Mouse (Mus musculus) spleen, embryonic (tissue): ENCODE data around the gene Eci3.
"Not testable (repeated sequence)": the region's sequence is repeated elsewhere in the genome, so short reads cannot be mapped to it uniquely, and the experiment has no call there.

ENCODE experiments used
- CTCF ChIA-PET: fragments of 350-600 bp; sonication (Branson Sonifier 250); formaldehyde crosslinking; loops from one replicate; lab custom pipeline; 2022; lab: Charles Lee

Eci3 gene

DNA sequence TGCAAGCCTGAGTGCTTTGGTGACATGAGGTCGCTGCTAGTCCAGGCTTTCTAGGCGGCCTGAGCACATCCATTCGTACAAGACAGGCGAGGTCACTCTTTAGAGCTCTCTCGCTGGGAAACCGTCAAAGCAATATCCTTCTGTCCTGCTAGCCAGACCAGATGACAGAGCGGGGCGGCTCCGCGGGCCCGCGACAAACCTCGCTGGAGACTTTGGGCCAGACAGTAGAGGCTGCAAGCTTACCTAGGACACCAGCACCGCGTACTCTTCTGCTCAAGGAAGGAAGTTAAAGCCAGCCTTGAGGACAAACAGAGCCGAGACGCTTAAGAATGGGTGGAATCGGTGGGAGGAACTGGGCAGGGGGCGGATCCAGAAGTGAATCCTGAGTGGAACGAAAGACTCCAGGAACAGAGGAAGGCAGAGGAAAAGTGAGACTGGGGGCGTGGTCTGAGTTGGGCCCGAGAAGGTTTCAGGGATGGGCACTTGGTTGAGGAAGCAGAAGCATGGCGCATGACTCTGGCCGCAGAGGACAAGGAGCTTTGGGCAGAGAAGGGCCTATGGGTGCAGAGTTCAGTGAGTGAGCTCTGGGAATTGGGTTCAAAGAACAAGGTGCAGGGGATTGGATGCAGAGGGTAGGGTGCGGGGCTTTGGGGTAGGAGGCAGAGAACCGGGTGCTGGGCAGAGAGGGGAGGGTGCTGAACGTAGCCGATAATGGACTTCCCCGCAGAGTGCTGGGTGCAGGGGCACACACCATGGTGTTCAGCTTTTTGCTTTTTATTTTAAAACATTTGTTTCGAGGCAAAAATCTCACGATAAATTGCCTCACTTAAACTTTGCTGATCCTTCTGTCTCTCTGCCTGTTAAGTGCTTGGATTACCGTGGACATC is at the start of gene Eci3:
Gene Eci3, minus strand, starts transcription at position 300 of the 887 bp plus-strand sequence.
- CTCF ChIA-PET: no interaction called here

DNA sequence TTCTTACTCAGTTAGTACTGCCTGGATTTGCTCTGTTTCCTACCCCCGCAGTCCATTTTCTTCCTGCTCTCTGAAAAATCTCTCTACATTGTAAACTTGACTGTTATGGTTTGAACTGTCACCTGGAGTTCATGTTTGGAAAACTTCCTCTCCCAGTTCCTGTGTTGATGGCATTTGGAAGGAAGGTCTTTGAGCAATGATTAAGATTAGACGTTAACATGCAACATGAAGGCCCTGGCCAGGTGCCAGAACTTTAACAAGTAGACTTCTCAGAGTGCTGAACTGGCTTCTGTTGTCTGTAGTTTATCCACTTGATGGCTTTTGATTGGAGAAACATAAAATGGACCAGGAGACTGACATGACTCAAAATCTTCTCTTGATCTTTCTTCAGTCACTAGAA is 32.3 kb upstream of the Eci3 start:
- CTCF ChIA-PET: no interaction called here

DNA sequence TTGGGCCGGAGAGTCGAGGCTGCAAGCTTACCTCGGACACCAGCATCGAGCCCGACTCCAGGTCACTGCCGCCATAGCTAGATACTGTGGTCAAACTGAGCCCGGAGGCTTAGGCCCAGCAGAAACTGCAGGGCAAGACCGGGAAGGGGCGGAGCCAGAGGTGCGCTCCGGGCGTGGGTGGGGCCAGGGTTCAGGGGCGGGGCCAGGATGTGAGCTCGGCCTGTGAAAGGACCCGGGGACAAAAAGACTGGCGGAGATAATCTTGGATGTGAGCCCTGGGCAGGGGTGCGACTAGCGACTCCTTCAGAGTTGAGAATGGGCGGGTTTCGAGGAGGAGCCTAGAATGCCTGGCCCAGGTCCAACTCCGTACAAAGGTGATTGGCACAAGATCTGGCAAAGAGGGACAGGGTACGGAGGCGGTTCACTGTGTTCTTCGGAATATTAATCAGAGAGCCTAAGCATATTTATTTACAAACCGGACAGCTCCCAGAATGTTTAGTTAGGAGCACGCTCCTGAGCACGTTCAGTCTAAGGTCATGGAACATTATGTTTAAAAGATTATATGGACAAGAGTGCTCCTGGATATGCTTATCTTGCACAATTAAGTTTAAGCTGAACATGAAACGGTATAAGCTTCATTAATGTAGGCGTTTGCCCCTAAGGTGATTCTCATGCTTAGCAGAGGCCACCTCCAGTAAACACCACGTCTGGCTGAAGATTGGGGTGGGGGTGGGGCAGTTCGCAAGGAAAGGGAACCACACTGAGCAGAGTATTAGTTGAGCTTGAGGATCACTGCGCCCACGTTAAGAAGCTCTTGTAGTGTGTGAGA is 30.6 kb upstream of the Eci3 start:
- CTCF ChIA-PET: no interaction called here

DNA sequence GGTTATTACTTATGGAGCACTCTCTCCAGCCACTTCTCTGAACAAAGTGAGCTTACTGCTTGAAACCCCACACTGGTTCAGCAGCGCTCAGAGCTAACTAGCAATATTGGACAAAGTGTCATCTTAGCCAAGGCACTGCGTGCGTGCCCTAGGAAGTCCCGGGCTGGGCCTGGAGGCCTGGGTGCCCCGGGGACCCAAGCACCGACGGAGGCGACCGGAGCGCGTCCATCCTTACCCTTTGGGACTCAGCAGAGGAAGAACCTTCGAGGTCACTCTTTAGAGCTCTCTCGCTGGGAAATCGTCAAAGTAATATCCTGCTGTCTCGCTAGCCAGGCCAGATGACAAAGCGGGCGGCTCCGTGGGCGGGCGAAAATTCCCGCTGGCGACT is 30.0 kb upstream of the Eci3 start:
- CTCF ChIA-PET: no interaction called here

DNA sequence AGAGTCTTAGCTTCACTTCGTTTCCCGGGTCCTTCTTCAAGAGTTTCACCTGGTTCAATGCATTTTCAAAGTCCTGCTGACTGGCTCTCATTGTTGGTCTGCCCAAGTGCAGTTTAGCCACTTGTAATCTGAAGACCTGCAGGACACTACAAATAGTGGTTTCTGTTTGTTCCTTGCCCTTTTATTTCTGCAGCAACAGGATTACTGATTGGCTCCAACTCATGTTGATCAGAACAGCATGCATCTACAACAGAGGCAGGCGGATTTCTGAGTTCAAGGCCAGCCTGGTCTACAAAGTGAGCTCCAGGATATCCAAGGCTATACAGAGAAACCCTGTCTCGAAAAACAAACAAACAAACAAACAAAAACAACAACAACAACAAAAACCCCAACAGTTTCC is 29.5 kb upstream of the Eci3 start:
- CTCF ChIA-PET: no interaction called here

DNA sequence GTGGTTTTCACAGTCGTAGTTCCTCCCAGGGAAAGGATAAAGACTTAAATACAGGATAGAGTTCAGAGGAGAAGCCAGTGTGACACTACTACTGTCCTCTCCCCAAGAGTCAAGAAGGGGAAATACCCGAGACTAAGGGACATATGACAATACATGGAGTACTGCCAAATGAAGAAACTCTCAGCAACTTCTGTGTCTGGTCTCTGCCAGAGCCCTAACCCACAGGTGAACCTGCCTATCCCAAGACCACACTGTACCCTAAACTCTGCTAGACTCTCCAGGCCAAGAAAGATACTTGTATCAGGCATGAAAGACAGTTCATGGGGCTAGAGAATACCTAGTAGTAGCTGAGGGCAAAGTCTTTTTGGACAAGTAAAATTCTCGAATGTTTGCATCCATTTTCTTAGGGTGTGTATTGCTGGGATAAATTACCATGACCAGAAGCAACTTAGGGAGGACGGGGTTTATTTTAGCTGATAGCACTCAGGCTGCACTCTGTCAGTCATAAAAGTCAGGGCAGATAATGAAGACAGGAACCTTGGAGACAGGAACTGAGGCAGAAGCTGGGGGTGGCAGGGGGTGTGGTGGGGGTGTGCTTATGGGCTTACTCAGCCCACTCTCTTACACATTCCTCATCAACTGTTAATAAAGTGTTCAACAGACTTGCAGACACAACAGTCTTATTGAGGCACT is 28.1 kb upstream of the Eci3 start:
- CTCF ChIA-PET: no interaction called here

DNA sequence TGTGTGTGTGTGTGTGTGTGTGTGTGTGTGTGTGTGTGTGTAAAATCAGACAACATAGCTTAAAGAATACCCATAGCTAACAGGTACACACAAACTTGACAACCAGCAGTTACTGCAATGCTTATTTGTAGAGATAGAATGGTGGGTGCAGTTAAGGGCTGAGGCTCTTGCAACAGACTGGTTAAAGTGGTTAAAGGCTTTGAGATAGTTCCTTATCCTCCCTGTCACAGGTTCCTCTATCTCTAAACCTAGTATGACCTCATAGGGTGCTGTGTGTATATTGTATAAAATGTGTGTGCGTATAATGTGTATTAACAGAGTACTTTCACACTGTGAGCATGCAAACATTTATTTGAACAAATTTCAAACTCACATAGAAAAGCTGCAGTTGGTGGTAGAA is 19.9 kb upstream of the Eci3 start:
- CTCF ChIA-PET: not testable (repeated sequence)

DNA sequence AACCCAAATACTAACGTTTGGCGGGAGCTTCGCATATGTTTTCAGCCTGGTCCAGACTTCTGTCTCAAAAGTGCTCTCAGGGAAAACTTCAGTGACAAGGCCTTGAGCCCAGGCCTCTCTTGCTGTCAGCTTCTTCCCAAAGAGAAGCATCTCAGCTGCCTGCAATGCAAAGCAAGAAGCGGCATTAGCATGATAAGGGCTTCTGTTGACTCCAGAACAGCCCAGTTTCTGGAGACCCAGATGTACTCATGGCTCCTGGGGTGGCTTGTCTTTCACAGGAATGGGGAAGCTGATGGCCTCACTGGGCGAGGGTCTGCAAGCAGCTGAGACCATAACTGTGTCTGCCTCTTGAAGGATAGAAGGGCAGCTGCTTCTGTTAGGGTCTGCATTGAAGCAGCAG is 15.0 kb upstream of the Eci3 start:
- CTCF ChIA-PET: not testable (repeated sequence)

DNA sequence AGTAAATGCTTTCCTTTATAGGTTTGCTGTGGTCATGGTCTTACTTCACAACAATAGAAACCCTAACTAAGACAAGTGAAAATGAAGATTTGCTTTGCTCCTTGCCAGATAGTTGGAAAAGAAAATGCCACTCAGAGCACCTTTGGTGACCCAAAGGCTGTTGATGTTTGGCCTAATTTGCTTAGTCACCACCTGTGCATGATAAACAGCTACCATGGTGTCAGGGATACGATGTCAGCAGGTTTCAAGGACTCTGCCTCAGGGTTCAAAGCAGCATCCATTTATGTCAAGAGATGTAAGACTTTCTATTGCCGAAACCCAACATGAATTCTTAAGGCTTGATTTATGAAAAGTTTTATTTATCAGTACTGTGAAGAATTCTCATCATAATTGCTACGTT is 13.8 kb upstream of the Eci3 start:
- CTCF ChIA-PET: no interaction called here

DNA sequence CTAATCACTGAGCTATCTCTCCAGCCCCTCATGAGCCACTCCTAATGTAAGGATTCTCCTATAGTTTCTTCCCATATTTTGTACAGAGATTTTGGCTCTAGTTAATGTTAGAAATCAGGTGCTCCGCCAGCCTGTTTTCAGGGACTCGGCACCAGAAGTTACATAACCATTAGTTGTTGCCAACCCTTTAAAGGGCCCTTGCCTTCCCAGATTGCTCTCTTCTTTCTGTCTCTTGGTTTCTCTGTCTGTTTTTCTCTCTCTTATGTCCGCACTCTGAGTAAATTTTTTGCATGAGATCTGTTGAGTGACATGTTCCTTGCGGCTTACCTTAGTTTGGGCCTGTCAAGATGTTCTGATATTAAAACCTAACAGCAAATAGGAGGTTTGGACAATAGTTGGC is 12.5 kb upstream of the Eci3 start:
- CTCF ChIA-PET: no interaction called here

DNA sequence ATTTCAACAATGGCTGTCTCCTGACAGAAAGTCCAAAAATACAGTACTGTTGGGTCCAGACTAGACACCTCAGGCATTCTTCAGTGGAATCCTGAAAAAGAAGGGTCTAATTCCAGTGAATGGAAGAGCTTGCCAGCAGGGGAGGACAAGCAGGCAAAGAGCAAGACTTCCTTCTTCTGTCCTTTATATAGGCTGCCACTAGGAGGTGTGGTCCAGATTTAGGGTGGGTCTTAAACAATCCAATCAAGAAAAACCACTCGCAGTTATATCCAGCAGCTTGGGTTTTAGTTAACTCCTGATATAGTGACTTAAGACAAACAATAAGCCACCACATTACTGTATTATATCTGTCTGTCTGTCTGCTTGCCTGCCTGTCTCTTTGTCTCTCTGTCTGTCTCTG is 10.2 kb upstream of the Eci3 start:
- CTCF ChIA-PET: no interaction called here

DNA sequence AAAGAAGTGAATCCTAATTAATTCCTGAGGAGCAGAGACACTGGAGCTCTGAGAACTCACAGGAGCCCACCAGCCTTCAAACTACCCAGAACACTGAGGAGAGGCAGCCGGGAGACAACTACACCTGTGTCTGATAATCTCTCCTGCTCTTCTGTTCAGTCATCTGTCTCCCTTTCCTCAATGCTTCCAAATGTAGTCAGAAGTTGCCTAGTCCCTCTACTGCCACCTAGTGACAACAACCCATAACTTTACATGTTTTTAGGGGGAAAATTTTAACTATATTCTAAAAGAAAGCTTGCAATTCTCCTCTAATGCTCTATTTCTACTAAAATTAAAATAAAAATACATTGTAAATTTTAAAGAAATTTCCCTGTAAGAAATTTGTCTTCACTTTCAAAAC is 9.5 kb upstream of the Eci3 start:
- CTCF ChIA-PET: no interaction called here

DNA sequence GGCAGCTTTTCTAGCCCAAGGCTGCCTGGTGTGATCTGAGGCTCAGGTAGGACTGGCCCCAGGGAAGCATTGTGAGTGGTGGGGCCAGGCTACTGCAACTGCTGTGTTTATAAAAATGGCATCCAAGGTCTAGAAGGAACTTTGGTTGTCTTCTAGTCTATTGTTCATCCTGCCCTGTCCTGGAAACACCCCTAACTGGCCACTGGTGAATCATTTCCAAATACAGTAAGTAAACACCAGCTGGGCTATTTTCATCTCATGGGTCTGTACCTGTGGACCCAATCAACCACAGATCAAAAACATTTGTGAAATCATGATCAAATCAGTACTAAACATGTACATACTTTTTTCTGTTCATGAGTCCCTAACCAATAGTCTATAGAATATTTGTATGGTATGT is 8.8 kb upstream of the Eci3 start:
- CTCF ChIA-PET: not testable (repeated sequence)

DNA sequence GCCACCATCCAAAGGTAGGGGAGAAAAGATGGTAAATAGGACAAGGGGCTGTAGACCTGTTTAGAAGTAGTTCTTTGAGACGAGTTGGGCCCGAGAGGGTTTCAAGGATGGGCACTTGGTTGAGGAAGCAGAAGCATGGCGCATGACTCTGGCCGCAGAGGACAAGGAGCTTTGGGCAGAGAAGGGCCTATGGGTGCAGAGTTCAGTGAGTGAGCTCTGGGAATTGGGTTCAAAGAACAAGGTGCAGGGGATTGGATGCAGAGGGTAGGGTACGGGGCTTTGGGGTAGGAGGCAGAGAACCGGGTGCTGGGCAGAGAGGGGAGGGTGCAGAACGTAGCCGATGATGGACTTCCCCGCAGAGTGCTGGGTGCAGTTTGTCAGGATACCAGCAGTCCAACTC is 2.0 kb upstream of the Eci3 start:
- CTCF ChIA-PET: not testable (repeated sequence)

DNA sequence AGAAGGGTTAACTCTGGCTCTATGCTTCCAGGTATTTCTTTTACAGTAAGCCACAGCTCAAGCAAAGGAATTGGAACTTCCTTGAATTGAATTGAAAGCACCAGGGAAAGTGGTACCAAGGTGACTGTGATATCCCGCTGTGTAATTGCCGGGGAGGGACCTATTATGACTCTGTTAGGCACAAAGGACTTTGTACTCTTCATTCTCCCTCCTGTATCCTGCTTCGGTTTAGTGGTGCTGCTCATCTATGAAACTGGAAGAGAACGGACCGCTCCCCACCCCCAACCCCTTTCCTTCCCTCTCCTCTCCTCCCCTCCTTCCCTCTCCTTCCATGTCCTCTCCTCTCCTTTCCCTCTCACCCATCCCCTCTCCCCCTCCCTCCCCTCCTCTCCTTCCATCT is 1.3 kb upstream of the Eci3 start:
- CTCF ChIA-PET: no interaction called here

DNA sequence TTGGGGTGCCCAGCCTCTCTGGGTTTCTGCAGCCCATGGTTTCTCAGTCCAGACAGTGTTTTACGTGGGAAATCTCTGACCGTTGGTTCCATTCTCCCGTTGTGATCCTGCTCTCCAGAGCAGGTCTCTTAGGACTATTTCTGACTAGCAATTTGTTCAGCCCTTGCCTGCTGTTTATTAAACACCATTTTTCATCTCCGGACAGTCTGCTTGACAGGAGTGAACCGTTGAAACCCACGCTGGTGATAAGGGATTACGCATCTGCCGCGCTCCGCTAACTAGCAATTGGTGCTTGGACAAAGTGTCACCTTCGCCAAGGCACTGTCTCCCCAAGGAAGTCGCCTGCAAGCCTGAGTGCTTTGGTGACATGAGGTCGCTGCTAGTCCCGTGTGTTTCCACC is 809 bp upstream of the Eci3 start:
- CTCF ChIA-PET: no interaction called here

DNA sequence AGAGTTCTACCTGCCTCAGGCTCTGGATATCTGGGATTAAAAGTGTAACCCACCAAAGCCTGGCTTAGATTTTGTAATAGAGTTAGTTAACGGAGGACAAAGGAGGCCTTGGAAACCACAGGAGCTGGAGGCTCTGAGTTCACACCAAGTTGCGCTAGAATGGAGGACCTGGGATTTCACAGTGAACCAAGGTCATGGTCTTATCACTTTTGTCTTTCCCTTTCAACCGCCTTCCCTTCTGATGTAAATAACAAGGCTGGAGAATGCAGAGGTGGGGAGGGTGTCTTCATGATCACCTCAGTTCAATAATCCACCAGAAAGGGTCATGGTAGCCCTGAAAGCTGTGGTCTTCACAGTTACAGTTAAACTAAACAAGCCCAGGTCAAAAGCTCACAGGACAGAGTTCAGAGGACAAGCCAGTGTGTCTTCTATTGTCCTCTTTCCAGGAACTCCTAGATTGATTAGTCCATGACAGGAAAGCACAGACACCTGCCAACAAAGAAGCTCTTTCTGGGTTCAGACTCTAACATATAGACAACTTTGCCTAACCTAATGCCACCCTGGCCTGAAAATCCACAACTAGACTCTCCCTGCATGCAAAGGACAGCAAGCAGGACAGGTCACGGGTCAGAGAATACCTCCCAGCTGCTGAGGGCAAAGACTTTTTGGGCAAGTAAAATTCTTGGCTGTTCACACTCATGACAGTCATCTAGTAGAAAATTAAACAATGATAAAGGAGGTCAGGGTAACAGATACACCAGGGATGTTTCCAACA is 2.4 kb downstream of the Eci3 start:
- CTCF ChIA-PET: no interaction called here

DNA sequence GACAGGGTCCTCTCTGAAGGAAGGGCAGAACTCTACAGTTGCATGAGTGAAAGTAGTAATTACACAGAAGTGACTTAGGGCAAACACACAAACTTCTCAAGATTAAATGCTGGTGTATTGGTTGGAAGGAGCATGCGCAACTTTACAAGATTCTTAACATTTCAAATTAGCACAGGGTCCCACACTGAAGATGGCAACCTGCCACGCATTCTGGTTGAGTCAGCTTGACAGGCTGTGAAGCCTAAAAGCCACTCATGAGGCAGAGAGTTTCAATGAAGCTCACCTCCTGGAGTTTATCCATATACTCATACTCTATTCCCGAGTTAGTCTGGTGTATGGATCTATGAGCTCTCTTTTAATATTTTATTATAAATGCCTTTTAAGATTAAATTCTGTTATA is 5.5 kb downstream of the Eci3 start:
- CTCF ChIA-PET: not testable (repeated sequence)

DNA sequence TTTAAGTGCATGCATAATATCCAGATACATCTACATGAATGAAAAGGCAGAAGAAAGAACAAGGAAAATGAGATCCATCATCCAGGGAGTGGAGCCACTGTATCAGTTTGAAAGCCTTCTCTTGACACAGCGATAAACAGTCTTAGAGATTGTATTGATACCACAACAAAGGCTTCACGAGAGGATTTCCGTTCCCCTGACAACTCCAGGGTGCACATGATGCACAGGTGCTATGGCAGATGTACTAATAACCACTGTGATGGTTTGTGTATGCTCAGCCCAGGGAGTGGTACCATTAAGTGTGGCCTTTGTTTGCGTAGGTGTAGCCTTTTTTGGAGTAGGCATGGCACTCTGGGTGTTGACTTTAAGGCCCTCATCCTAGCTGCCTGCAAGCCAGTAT is 6.7 kb downstream of the Eci3 start:
- CTCF ChIA-PET: interaction anchor here (0.5 kb wide), 1 partner anchor 1024 kb away, joined by 24 read pairs; no protein-coding TSS in a partner anchor

DNA sequence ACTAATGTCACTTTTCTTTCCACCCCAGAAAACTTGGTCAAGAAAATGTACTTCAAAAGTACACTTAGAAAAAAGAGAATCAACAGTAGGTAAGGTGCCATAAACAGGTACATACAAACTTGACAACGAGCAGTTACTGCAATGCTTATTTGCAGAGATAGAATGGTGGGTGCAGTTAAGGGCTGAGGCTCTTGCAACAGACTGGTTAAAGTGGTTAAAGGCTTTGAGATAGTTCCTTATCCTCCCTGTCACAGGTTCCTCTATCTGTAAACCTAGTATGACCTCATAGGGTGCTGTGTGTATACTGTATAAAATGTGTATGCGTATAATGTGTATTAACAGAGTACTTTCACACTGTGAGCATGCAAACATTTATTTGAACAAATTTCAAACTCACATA is 12.2 kb downstream of the Eci3 start:
- CTCF ChIA-PET: not testable (repeated sequence)

DNA sequence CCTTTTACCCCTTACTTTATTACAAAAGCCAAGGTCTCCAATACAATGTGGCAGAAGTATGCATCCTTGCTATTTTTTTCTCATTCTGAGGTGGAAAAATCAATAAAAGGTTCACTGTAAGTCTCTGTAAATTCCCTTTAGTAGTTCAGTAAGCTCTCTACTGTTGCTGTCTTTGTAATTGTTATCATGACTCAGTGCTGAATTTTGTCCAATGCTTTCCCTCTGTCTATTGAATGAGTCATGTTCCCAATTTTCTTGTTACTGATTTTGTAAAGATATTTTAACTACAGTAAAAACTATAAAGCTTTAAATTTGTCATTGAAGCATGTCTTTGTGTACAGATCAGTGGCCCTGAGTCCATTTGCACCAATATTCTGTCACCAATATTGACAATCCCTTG is 21.2 kb downstream of the Eci3 start:
- CTCF ChIA-PET: no interaction called here
